Mouse (Mus musculus) small intestine, adult 2 months (tissue): ENCODE measurements at regions not wholly inside any gene's neighbourhood (a gene's known extent, or its start where the extent isn't known, plus 50 kb on each side); places are given as distances from the start of the nearest gene placed in this dataset.

Source experiments
- H3K27ac ChIP-seq: fragments of 200-500 bp; 2 replicates; pipeline ENCODE4 v1.5.1; 2012; ENCODE audit warnings: low read depth, low read length, control low read depth, inconsistent platforms; ENCODE audit not compliant: insufficient read depth
- H3K27me3 ChIP-seq: fragments of 200-500 bp; 2 replicates; pipeline ENCODE4 v1.6.1; 2012; ENCODE audit warnings: mild to moderate bottlenecking, moderate library complexity, low read length, inconsistent platforms; ENCODE audit not compliant: control insufficient read depth, insufficient read depth
- H3K36me3 ChIP-seq: fragments of 200-500 bp; 2 replicates; pipeline ENCODE4 v1.6.1; 2012; ENCODE audit warnings: mild to moderate bottlenecking, low read length, control low read depth, inconsistent platforms; ENCODE audit not compliant: control insufficient read depth, insufficient read depth
- H3K4me1 ChIP-seq: fragments of 200-500 bp; 2 replicates; pipeline ENCODE4 v1.6.1; 2012; ENCODE audit warnings: low read length, inconsistent platforms, mixed read lengths; ENCODE audit not compliant: control insufficient read depth, insufficient read depth, insufficient read length
- H3K4me3 ChIP-seq: fragments of 200-500 bp; 2 replicates; pipeline ENCODE4 v1.5.1; 2012; ENCODE audit warnings: low read depth, mild to moderate bottlenecking, control low read depth, inconsistent platforms, low read length, moderate library complexity
- CTCF ChIP-seq: fragments of 200-500 bp; IDR thresholded peaks from 2 replicates; pipeline ENCODE4 v1.5.1; 2012; ENCODE audit warnings: low read depth, mild to moderate bottlenecking, control low read depth, inconsistent platforms, low read length, moderate library complexity, mixed read lengths; ENCODE audit not compliant: insufficient replicate concordance, insufficient read length; ENCODE audit errors: extremely low read depth
- POLR2A ChIP-seq: fragments of 200-500 bp; IDR thresholded peaks from 2 replicates; pipeline ENCODE4 v1.6.1; 2012; ENCODE audit warnings: low read depth, mild to moderate bottlenecking, control low read depth, inconsistent platforms, low read length, moderate library complexity
- WGBS: fragments of 180-500 bp; shearing (Covaris S2); methylation state at CpG from one replicate; pipeline ENCODE4 v1.1.7; 2018; 5-methylcytosine and 5-hydroxymethylcytosine counted together

- Histone ChIP-seq H3K36me3 (no peaks in the 10 kb centered on the region), H3K4me1 (no peaks in the 10 kb centered on the region), H3K4me3 (no peak overlapping the region), H3K27me3 (no peaks in the 10 kb centered on the region), H3K27ac (no peak overlapping the region)
- WGBS: 30% methylated on average over 9 of the region's 9 CpGs
- TF ChIP-seq POLR2A (no peak), CTCF (peak; percentile 77; the same call in 1 of the 2 replicates)
Measured at GRCm38 (mm10) chr9:115704249-115704648, 205.0 kb upstream of the Gadl1 start.

DNA sequence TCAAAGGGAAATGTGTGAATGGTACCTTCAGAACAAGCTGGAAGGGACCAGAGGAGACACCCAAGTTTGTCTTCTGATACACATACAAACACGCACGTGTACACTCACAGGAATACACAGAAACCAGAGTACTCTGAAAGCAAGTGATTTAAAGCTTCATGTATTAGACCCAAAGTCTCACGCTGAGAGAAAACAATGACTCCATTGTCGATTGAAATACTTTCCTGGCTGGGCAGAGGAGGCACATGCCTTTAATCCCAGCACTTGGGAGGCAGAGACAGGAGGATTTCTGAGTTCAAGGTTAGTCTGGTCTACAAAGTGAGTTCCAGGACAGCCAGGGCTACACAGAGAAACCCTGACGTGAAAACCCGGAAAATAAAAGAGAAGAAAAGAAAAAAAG is 203.5 kb upstream of the Gadl1 start:
- Histone ChIP-seq H3K4me1 (no peaks in the 10 kb centered on the region), H3K4me3 (no peak overlapping the region), H3K27ac (no peak overlapping the region), H3K27me3 (no peaks in the 10 kb centered on the region), H3K36me3 (no peaks in the 10 kb centered on the region)
- TF ChIP-seq POLR2A (no peak), CTCF (no peak)
- WGBS: 75% methylated on average over 6 of the region's 6 CpGs

- Histone ChIP-seq H3K36me3 (no peaks in the 10 kb centered on the region), H3K27me3 (no peaks in the 10 kb centered on the region), H3K4me3 (no peak overlapping the region), H3K27ac (no peak overlapping the region), H3K4me1 (no peaks in the 10 kb centered on the region)
- WGBS: 42% methylated on average over 8 of the region's 8 CpGs
- TF ChIP-seq POLR2A (no peak), CTCF (no peak)
Measured at GRCm38 (mm10) chr9:115708199-115708934, 200.9 kb upstream of the Gadl1 start.

- Histone ChIP-seq H3K36me3 (no peaks in the 10 kb centered on the region), H3K4me1 (no peaks in the 10 kb centered on the region), H3K27ac (no peak overlapping the region), H3K4me3 (no peak overlapping the region), H3K27me3 (no peaks in the 10 kb centered on the region)
- TF ChIP-seq POLR2A (no peak), CTCF (peak; percentile 57; the same call in 1 of the 2 replicates)
- WGBS: 63% methylated on average over 14 of the region's 14 CpGs
Measured at GRCm38 (mm10) chr9:115710039-115710739, 199.1 kb upstream of the Gadl1 start.

- no peak for TF ChIP-seq CTCF
- no peak for TF ChIP-seq POLR2A
- Histone ChIP-seq H3K27me3 (no peaks in the 10 kb centered on the region), H3K27ac (no peak overlapping the region), H3K36me3 (no peaks in the 10 kb centered on the region), H3K4me1 (no peaks in the 10 kb centered on the region), H3K4me3 (no peak overlapping the region)
- 92% methylated on average over 2 of the region's 2 CpGs for WGBS
Measured at GRCm38 (mm10) chr9:115720306-115720705, 188.9 kb upstream of the Gadl1 start.

DNA sequence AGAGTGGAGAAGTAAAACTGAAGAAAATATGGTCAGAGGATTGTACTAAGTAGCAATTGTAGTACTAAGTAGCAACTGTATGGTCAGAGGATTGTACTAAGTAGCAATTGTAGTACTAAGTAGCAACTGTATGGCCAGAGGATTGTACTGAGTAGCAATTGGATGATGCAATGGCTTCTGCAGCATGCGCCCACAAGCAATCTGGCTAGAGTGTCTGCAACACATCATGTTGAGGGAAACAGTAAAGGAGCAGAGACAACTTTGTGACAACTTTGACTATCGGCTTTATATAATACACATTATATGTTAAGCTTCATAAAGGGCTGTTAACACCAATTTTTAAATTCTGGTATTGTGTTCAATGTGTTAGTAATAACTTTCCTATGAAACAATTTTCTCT is 188.4 kb upstream of the Gadl1 start:
- Histone ChIP-seq H3K4me1 (no peaks in the 10 kb centered on the region), H3K36me3 (no peaks in the 10 kb centered on the region), H3K4me3 (no peak overlapping the region), H3K27ac (no peak overlapping the region), H3K27me3 (no peaks in the 10 kb centered on the region)
- WGBS: 95% methylated on average over 2 of the region's 2 CpGs
- TF ChIP-seq POLR2A (no peak), CTCF (no peak)

DNA sequence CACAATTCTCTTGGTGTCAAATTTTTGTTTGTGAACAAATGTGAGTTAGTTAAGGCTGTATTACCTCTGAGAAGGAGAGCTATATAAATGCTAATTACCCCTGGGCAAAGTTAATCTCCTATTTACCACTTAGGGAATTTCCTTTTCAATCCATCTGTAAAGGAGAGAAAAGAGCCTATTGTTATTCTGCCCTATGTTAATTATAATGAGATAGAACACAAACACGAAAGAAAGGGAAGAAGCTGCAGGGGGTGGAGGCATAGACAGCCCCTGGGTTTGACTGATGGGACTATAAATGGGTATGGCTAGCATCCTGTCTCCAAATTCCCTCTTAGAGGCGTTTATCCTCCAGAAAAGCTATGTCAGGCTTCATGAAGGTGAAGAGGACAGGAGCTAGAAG is 185.2 kb upstream of the Gadl1 start:
- WGBS: 42% methylated on average over 2 of the region's 2 CpGs
- Histone ChIP-seq H3K36me3 (no peaks in the 10 kb centered on the region), H3K27ac (no peak overlapping the region), H3K4me1 (no peaks in the 10 kb centered on the region), H3K27me3 (no peaks in the 10 kb centered on the region), H3K4me3 (no peak overlapping the region)
- TF ChIP-seq POLR2A (no peak), CTCF (no peak)

DNA sequence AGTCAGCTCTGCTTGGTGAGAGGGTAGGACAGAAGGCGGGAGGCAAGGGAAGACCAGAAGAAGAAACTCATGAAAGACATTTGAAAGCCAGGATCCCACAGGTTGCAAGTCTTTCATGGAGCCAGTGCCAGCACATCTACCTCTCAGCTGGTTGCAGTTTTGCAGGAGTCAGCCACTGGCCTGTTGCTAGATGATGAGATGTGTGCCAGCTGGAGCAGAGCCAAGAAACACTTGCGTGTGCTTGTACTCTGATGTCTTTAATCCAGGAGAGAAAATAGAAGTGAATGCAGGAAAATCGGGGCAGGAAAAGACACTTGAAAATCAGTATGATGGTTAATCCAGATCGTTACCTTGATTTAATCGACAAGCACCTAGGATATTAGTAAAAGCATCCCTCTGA is 181.9 kb upstream of the Gadl1 start:
- Histone ChIP-seq H3K4me1 (no peaks in the 10 kb centered on the region), H3K4me3 (no peak overlapping the region), H3K36me3 (no peaks in the 10 kb centered on the region), H3K27me3 (no peaks in the 10 kb centered on the region), H3K27ac (no peak overlapping the region)
- TF ChIP-seq POLR2A (no peak), CTCF (no peak)
- WGBS: 43% methylated on average over 5 of the region's 5 CpGs
